Mouse (Mus musculus): ENCODE measurements at regions not wholly inside any gene's neighbourhood (a gene's known extent, or its start where the extent isn't known, plus 50 kb on each side); places are given as distances from the start of the nearest gene placed in this dataset.

DNA sequence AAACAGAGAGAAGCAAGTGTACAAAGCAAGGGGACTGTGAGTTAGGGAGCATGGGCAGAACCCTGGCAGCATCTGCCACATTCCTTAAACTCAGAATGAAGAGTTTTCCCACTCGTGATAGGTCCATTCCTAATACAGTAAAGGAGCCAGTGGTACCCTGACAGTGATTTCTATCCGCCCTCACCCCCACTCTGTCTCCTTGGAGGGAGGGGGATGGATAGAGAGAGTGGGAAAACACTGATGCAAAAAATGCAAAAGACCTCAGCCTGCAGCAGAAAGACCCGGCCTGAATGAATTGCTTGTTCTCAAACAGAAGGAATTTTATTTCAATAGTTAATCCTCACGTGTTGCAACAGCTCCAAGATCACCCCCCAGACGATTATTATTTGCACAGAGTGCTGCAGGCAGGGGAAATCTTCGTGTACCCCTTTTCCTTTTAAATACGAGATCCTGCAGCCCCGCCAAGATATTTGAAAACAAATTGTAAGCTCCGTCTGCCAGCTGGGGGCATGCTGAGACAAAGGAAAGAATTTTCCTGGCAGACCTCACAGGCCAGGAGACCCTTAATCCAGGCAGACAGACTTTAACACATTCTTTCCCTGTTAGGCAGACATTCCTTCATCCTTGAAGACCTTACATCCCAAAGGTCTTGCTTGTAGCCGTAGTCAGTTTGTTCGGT, 68.4 kb upstream of the Kiz start:
- no peaks in the 10 kb centered on the region for H3K27me3 ChIP-seq
- no peaks in the 10 kb centered on the region for H3K36me3 ChIP-seq
- H3K9me3 ChIP-seq (replicated peaks): no peaks in the 10 kb centered on the region
- no peaks in the 10 kb centered on the region for H3K4me1 ChIP-seq (replicated peaks)
- H3K27ac ChIP-seq: no peak overlapping the region
- H3K4me3 ChIP-seq: no peak overlapping the region
- ATAC-seq (replicated peaks; ENCODE audit: insufficient number of reproducible peaks, insufficient read depth, low FRiP score, low read depth): no peak
- H3K4me2 ChIP-seq: no peak overlapping the region
- 15% methylated on average over 11 of the region's 11 CpGs for WGBS
- no peak overlapping the region for H3K9ac ChIP-seq

DNA sequence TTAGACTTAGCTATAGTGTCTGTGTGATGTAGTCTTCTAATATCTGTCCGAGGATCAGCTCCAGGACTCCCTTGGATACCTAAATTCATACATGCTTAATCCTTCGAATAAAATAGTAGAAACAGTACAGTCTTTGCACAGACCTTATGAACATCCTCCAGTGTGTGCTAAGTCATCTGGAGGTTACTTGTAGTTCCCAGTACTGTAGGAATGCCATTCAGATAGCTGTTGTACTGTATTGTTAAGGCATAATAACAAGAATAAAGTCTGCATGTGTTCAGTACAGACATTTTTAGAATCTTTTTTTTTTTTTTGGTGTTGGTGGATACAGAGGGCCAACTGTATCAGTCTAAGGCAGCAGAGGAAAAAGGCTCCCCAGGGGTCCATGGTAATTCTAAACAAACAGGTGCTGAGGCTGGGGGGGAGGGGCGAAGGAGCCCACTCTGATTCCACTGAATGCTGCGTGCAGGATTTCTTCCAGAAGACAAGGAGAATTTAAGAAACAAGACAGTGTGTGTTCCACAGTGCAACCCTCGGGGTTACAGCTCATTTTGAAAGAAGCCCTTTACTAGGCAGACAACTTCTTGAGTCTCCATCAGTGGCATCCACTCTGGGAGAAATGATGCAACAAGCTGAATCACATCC, 67.7 kb upstream of the Kiz start:
- H3K4me3 ChIP-seq: no peak overlapping the region
- no peak overlapping the region for H3K27ac ChIP-seq
- H3K36me3 ChIP-seq: no peaks in the 10 kb centered on the region
- H3K9ac ChIP-seq: no peak overlapping the region
- H3K4me1 ChIP-seq (replicated peaks): no peaks in the 10 kb centered on the region
- no peaks in the 10 kb centered on the region for H3K9me3 ChIP-seq (replicated peaks)
- H3K4me2 ChIP-seq: no peak overlapping the region
- WGBS: 72% methylated on average over 5 of the region's 5 CpGs
- no peak for ATAC-seq (replicated peaks; ENCODE audit: insufficient number of reproducible peaks, insufficient read depth, low FRiP score, low read depth)
- no peaks in the 10 kb centered on the region for H3K27me3 ChIP-seq

DNA sequence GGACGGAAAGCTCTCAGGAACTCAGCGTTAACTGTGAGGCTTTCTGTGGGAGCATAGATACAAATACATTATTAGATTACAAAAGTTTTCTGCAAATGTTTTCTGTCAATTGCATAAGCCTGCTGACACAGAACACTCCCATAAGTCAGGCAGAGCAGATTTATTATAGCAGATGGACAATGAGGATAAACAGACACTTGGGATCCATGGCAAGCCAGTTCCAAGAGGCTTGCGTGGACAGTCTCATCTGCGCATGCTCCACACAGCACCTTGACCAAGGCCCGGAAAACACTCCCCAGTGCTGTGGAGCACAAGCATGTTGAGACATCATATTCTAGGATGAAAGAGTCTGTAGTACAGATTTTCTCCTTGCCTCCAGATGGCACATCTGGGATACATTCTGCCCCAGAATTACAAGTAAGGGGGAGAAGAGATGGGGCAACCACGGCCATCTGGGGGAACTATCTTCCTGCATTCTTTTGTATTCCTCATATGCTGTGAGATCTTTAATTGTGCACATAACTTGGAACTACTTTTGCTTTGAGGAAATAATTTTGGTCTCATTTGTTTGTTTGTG, 62.7 kb upstream of the Kiz start:
- no peak overlapping the region for H3K4me2 ChIP-seq
- H3K27ac ChIP-seq: no peak overlapping the region
- H3K4me3 ChIP-seq: no peak overlapping the region
- no peaks in the 10 kb centered on the region for H3K4me1 ChIP-seq (replicated peaks)
- H3K9ac ChIP-seq: no peak overlapping the region
- no peaks in the 10 kb centered on the region for H3K27me3 ChIP-seq
- H3K36me3 ChIP-seq: no peaks in the 10 kb centered on the region
- H3K9me3 ChIP-seq (replicated peaks): no peaks in the 10 kb centered on the region
- ATAC-seq (replicated peaks; ENCODE audit: insufficient number of reproducible peaks, insufficient read depth, low FRiP score, low read depth): no peak
- WGBS: 74% methylated on average over 6 of the region's 6 CpGs

DNA sequence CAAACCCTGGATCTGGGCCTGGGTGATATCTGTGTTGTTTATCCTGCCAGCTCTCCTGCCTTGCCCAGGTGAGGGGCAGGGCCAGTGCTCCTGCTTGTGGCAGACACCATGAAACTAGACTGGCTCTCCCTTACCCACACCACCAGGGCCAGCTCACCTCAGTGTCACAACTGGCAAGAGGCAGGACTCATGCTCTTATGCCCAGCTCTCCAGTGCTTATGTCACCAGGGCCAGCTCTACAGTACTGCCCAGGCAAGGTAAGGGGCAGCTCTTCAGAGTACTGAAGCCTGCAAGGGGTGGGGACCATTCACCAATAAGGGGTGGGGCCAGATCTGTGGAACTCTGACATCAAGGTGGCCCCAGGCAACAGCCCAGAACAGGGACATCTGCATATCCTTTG, 52.7 kb upstream of the Kiz start:
- H3K4me3 ChIP-seq: no peak overlapping the region
- H3K36me3 ChIP-seq: no peaks in the 10 kb centered on the region
- no peaks in the 10 kb centered on the region for H3K4me1 ChIP-seq (replicated peaks)
- no peaks in the 10 kb centered on the region for H3K27me3 ChIP-seq
- H3K9ac ChIP-seq: no peak overlapping the region
- ATAC-seq (replicated peaks; ENCODE audit: insufficient number of reproducible peaks, insufficient read depth, low FRiP score, low read depth): no peak
- no peak overlapping the region for H3K27ac ChIP-seq
- no peak overlapping the region for H3K4me2 ChIP-seq
- no peaks in the 10 kb centered on the region for H3K9me3 ChIP-seq (replicated peaks)
